Mouse (Mus musculus): ENCODE measurements around the gene BC029722. TPM values are rescaled to one million over a fixed set of nuclear protein-coding genes. Genes with fewer than 3 reads are reported as not detected.

BC029722 gene
- polyA plus RNA-seq, 1 experiment from 2014 or later = 5.6 TPM

- Histone ChIP-seq H3K27me3 (ENCODE audit: control insufficient read depth, insufficient read depth, low read length) (no peaks in the 10 kb centered on the region), H3K9ac (ENCODE audit: low read depth, low read length) (no peak overlapping the region), H3K4me2 (no peak overlapping the region), H3K27ac (ENCODE audit: low read depth, low read length) (no peak overlapping the region), H3K9me3 (replicated peaks; ENCODE audit: control insufficient read depth, low read length) (no peaks in the 10 kb centered on the region), H3K36me3 (ENCODE audit: control insufficient read depth, insufficient read depth, low read length) (no peaks in the 10 kb centered on the region; the same call in 1 of the 2 replicates), H3K4me3 (ENCODE audit: low read depth, low read length) (no peak overlapping the region), H3K4me1 (ENCODE audit: control insufficient read depth, insufficient read depth, low read length) (peaks cover 4% of the 10 kb centered on the region; the same call in 1 of the 2 replicates)
- 22% methylated on average over 5 of the region's 5 CpGs for WGBS (ENCODE audit: insufficient replicate concordance)
- ATAC-seq (replicated peaks; ENCODE audit: insufficient number of reproducible peaks, low FRiP score, low TSS enrichment) = no peak
These were observed 4.4 kb downstream of the BC029722 start for GRCm38 (mm10) chr2:155814829-155815228.

GRCm38 (mm10) chr2:155812637-155813036 is 6.6 kb downstream of the BC029722 start:
- Histone ChIP-seq H3K36me3 (ENCODE audit: control insufficient read depth, insufficient read depth, low read length) (no peaks in the 10 kb centered on the region), H3K9ac (ENCODE audit: low read depth, low read length) (no peak overlapping the region), H3K4me2 (no peak overlapping the region), H3K4me3 (ENCODE audit: low read depth, low read length) (no peak overlapping the region), H3K27ac (ENCODE audit: low read depth, low read length) (no peak overlapping the region), H3K27me3 (ENCODE audit: control insufficient read depth, insufficient read depth, low read length) (no peaks in the 10 kb centered on the region), H3K9me3 (replicated peaks; ENCODE audit: control insufficient read depth, low read length) (no peaks in the 10 kb centered on the region), H3K4me1 (ENCODE audit: control insufficient read depth, insufficient read depth, low read length) (no peaks in the 10 kb centered on the region)
- no peak for ATAC-seq (replicated peaks; ENCODE audit: insufficient number of reproducible peaks, low FRiP score, low TSS enrichment)
- 68% methylated on average over 4 of the region's 4 CpGs for WGBS (ENCODE audit: insufficient replicate concordance)

GRCm38 (mm10) chr2:155811821-155812396 is 7.3 kb downstream of the BC029722 start:
- Histone ChIP-seq H3K27ac (ENCODE audit: low read depth, low read length) (no peak overlapping the region), H3K4me2 (no peak overlapping the region), H3K4me1 (ENCODE audit: control insufficient read depth, insufficient read depth, low read length) (no peaks in the 10 kb centered on the region), H3K27me3 (ENCODE audit: control insufficient read depth, insufficient read depth, low read length) (no peaks in the 10 kb centered on the region), H3K36me3 (ENCODE audit: control insufficient read depth, insufficient read depth, low read length) (no peaks in the 10 kb centered on the region), H3K9ac (ENCODE audit: low read depth, low read length) (no peak overlapping the region), H3K9me3 (replicated peaks; ENCODE audit: control insufficient read depth, low read length) (no peaks in the 10 kb centered on the region), H3K4me3 (ENCODE audit: low read depth, low read length) (no peak overlapping the region)
- WGBS (ENCODE audit: insufficient replicate concordance) = 42% methylated on average over 16 of the region's 16 CpGs
- no peak for ATAC-seq (replicated peaks; ENCODE audit: insufficient number of reproducible peaks, low FRiP score, low TSS enrichment)

GRCm38 (mm10) chr2:155809620-155810019 is 9.6 kb downstream of the BC029722 start:
- Histone ChIP-seq H3K27me3 (ENCODE audit: control insufficient read depth, insufficient read depth, low read length) (no peaks in the 10 kb centered on the region), H3K9ac (ENCODE audit: low read depth, low read length) (no peak overlapping the region), H3K9me3 (replicated peaks; ENCODE audit: control insufficient read depth, low read length) (no peaks in the 10 kb centered on the region), H3K27ac (ENCODE audit: low read depth, low read length) (no peak overlapping the region), H3K4me1 (ENCODE audit: control insufficient read depth, insufficient read depth, low read length) (peaks cover 5% of the 10 kb centered on the region; the same call in 1 of the 2 replicates), H3K4me3 (ENCODE audit: low read depth, low read length) (no peak overlapping the region), H3K36me3 (ENCODE audit: control insufficient read depth, insufficient read depth, low read length) (no peaks in the 10 kb centered on the region), H3K4me2 (no peak overlapping the region)
- WGBS (ENCODE audit: insufficient replicate concordance) = 64% methylated on average over 4 of the region's 4 CpGs
- ATAC-seq (replicated peaks; ENCODE audit: insufficient number of reproducible peaks, low FRiP score, low TSS enrichment) = no peak

- Histone ChIP-seq H3K36me3 (ENCODE audit: control insufficient read depth, insufficient read depth, low read length) (no peaks in the 10 kb centered on the region), H3K27me3 (ENCODE audit: control insufficient read depth, insufficient read depth, low read length) (no peaks in the 10 kb centered on the region), H3K4me1 (ENCODE audit: control insufficient read depth, insufficient read depth, low read length) (peaks cover 5% of the 10 kb centered on the region; the same call in 1 of the 2 replicates), H3K4me3 (ENCODE audit: low read depth, low read length) (no peak overlapping the region), H3K9me3 (replicated peaks; ENCODE audit: control insufficient read depth, low read length) (no peaks in the 10 kb centered on the region), H3K9ac (ENCODE audit: low read depth, low read length) (no peak overlapping the region), H3K4me2 (no peak overlapping the region), H3K27ac (ENCODE audit: low read depth, low read length) (no peak overlapping the region)
- 79% methylated on average over 4 of the region's 4 CpGs for WGBS (ENCODE audit: insufficient replicate concordance)
- no peak for ATAC-seq (replicated peaks; ENCODE audit: insufficient number of reproducible peaks, low FRiP score, low TSS enrichment)
These were observed 11.8 kb downstream of the BC029722 start for GRCm38 (mm10) chr2:155807408-155807807.

- no peak overlapping the region for H3K4me2 ChIP-seq
- H3K27ac ChIP-seq (ENCODE audit: low read depth, low read length) = no peak overlapping the region
- H3K4me3 ChIP-seq (ENCODE audit: low read depth, low read length) = no peak overlapping the region
- peaks cover 5% of the 10 kb centered on the region; the same call in 1 of the 2 replicates for H3K4me1 ChIP-seq (ENCODE audit: control insufficient read depth, insufficient read depth, low read length)
- H3K9me3 ChIP-seq (replicated peaks; ENCODE audit: control insufficient read depth, low read length) = no peaks in the 10 kb centered on the region
- 64% methylated on average over 5 of the region's 5 CpGs for WGBS (ENCODE audit: insufficient replicate concordance)
- H3K36me3 ChIP-seq (ENCODE audit: control insufficient read depth, insufficient read depth, low read length) = no peaks in the 10 kb centered on the region
- no peak for ATAC-seq (replicated peaks; ENCODE audit: insufficient number of reproducible peaks, low FRiP score, low TSS enrichment)
- H3K27me3 ChIP-seq (ENCODE audit: control insufficient read depth, insufficient read depth, low read length) = no peaks in the 10 kb centered on the region
- no peak overlapping the region for H3K9ac ChIP-seq (ENCODE audit: low read depth, low read length)
These were observed 12.7 kb downstream of the BC029722 start for GRCm38 (mm10) chr2:155806548-155806947.

- no peaks in the 10 kb centered on the region for H3K27me3 ChIP-seq (ENCODE audit: control insufficient read depth, insufficient read depth, low read length)
- H3K4me3 ChIP-seq (ENCODE audit: low read depth, low read length) = no peak overlapping the region
- H3K4me1 ChIP-seq (ENCODE audit: control insufficient read depth, insufficient read depth, low read length) = peaks cover 5% of the 10 kb centered on the region; the same call in 1 of the 2 replicates
- H3K36me3 ChIP-seq (ENCODE audit: control insufficient read depth, insufficient read depth, low read length) = no peaks in the 10 kb centered on the region
- H3K27ac ChIP-seq (ENCODE audit: low read depth, low read length) = no peak overlapping the region
- H3K9ac ChIP-seq (ENCODE audit: low read depth, low read length) = no peak overlapping the region
- ATAC-seq (replicated peaks; ENCODE audit: insufficient number of reproducible peaks, low FRiP score, low TSS enrichment) = no peak
- H3K9me3 ChIP-seq (replicated peaks; ENCODE audit: control insufficient read depth, low read length) = no peaks in the 10 kb centered on the region
- WGBS (ENCODE audit: insufficient replicate concordance) = 72% methylated on average over 6 of the region's 6 CpGs
- H3K4me2 ChIP-seq = no peak overlapping the region
These were observed 13.3 kb downstream of the BC029722 start for GRCm38 (mm10) chr2:155805925-155806255.

GRCm38 (mm10) chr2:155805231-155805924 is 13.8 kb downstream of the BC029722 start:
- Histone ChIP-seq H3K27me3 (ENCODE audit: control insufficient read depth, insufficient read depth, low read length) (no peaks in the 10 kb centered on the region), H3K4me3 (ENCODE audit: low read depth, low read length) (no peak overlapping the region), H3K4me2 (no peak overlapping the region), H3K9me3 (replicated peaks; ENCODE audit: control insufficient read depth, low read length) (no peaks in the 10 kb centered on the region), H3K36me3 (ENCODE audit: control insufficient read depth, insufficient read depth, low read length) (no peaks in the 10 kb centered on the region), H3K4me1 (ENCODE audit: control insufficient read depth, insufficient read depth, low read length) (peaks cover 5% of the 10 kb centered on the region; the same call in 1 of the 2 replicates), H3K9ac (ENCODE audit: low read depth, low read length) (0 out of 2 replicates have a peak overlapping the region, but pooled peaks have one; percentile 6), H3K27ac (ENCODE audit: low read depth, low read length) (no peak overlapping the region)
- ATAC-seq (replicated peaks; ENCODE audit: insufficient number of reproducible peaks, low FRiP score, low TSS enrichment) = no peak
- WGBS (ENCODE audit: insufficient replicate concordance) = 37% methylated on average over 6 of the region's 6 CpGs

GRCm38 (mm10) chr2:155804053-155804452 is 15.2 kb downstream of the BC029722 start:
- Histone ChIP-seq H3K4me1 (ENCODE audit: control insufficient read depth, insufficient read depth, low read length) (peaks cover 5% of the 10 kb centered on the region; the same call in 1 of the 2 replicates), H3K27me3 (ENCODE audit: control insufficient read depth, insufficient read depth, low read length) (no peaks in the 10 kb centered on the region), H3K4me2 (no peak overlapping the region), H3K4me3 (ENCODE audit: low read depth, low read length) (no peak overlapping the region), H3K36me3 (ENCODE audit: control insufficient read depth, insufficient read depth, low read length) (no peaks in the 10 kb centered on the region), H3K9me3 (replicated peaks; ENCODE audit: control insufficient read depth, low read length) (no peaks in the 10 kb centered on the region), H3K9ac (ENCODE audit: low read depth, low read length) (no peak overlapping the region), H3K27ac (ENCODE audit: low read depth, low read length) (no peak overlapping the region)
- no peak for ATAC-seq (replicated peaks; ENCODE audit: insufficient number of reproducible peaks, low FRiP score, low TSS enrichment)
- 66% methylated on average over 5 of the region's 5 CpGs for WGBS (ENCODE audit: insufficient replicate concordance)

Data from heart, embryonic 11.5 days (tissue).